Mouse (Mus musculus) G1E-ER4 (cell line): ENCODE measurements around the gene Pycr2. TPM values are rescaled to one million over a fixed set of nuclear protein-coding genes. Genes with fewer than 3 reads are reported as not detected.

ENCODE experiments used
- GATA1 ChIP-seq: IDR thresholded peaks from one replicate; pipeline ENCODE4 v1.8.0; 2012; ENCODE audit warnings: low read length, inconsistent platforms
- polyA plus RNA-seq: library from polyadenylated mRNA; stranded (reverse); fragments of >175 nt; gene quantifications from 2 replicates; pipeline ENCODE4 v1.2.3, GENCODE M21; 2012

Pycr2 gene
- polyA plus RNA-seq, 1 experiment, result 215 TPM

- TF ChIP-seq GATA1, result no peak
Observed at GRCm38 (mm10) chr1:180956401-180956800, 52.3 kb downstream of the Pycr2 start.

- TF ChIP-seq GATA1, result no peak
Observed at GRCm38 (mm10) chr1:180956973-180957381, 52.9 kb downstream of the Pycr2 start.

Other genes with a start within 250 kb of the Pycr2 start
- not detected in 2 replicates for gene Mixl1, start 207.3 kb upstream of the Pycr2 start, polyA plus RNA-seq
- 8.2 and 10.9 TPM in 2 replicates for gene Acbd3, start 178.2 kb upstream of the Pycr2 start, polyA plus RNA-seq
- gene H3f3a, start 90.3 kb upstream of the Pycr2 start, polyA plus RNA-seq, result 942 and 1,350 TPM in 2 replicates
- gene Sde2, start 53.2 kb upstream of the Pycr2 start, polyA plus RNA-seq, result 18.9 and 46.3 TPM in 2 replicates
- not detected in 2 replicates for gene Lefty2, start 11.2 kb upstream of the Pycr2 start, polyA plus RNA-seq
- 0.73 and 1.9 TPM in 2 replicates for gene Lefty1, start 30.7 kb downstream of the Pycr2 start, polyA plus RNA-seq
- gene Tmem63a, start 38.1 kb downstream of the Pycr2 start, polyA plus RNA-seq, result 4.8 and 8.3 TPM in 2 replicates
- not detected in 2 replicates for gene Ephx1, start 116.6 kb downstream of the Pycr2 start, polyA plus RNA-seq
- not detected in 2 replicates for gene 9130409I23Rik, start 146.9 kb downstream of the Pycr2 start, polyA plus RNA-seq
- gene Nvl, start 239.9 kb downstream of the Pycr2 start, polyA plus RNA-seq, result 2.4 and 3.0 TPM in 2 replicates
- gene Cnih4, start 240.4 kb downstream of the Pycr2 start, polyA plus RNA-seq, result 7.0 and 7.1 TPM in 2 replicates